Mouse (Mus musculus): ENCODE results near the gene Ccdc93.

DNA sequence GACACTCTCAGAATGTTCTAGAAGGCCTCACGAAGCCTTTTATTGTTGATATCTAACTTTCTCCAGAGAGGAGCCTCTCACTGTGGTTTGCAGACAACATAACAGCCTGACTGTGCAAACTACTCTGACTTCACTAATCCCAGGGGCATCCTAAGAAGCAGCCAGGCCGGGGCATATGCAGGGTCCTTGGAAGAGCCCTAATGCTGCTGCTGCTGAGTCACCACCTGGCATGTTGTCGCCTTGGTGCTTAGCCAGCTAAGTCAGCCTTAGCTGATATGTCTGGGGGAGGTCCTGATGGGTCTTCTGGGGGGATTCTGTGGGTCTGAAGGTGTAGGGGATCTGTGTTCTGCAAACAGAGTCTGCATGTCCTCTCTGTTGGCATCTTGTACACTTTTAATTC lies 35.4 kb downstream of the Ccdc93 start:
- TF ChIP-seq GATA1 (IDR thresholded peaks at IDR 0.05; ENCODE audit: low read length) (no peak), TAL1 (IDR thresholded peaks at IDR 0.05; ENCODE audit: low read length) (no peak)
